Mouse (Mus musculus) heart, embryonic 13.5 days (tissue): ENCODE data around the gene Celf5. TPM values are rescaled to one million over a fixed set of nuclear protein-coding genes. Genes with fewer than 3 reads are reported as not detected.

Experiments used
- ATAC-seq: fragments of 200-750 bp; cut with Nextera tagmentation; 2 replicates; pipeline ENCODE4 v1.8.0; 2017; ENCODE audit warnings: moderate TSS enrichment; ENCODE audit not compliant: insufficient number of reproducible peaks, low FRiP score, low TSS enrichment; ENCODE audit errors: extremely low read depth
- H3K27ac ChIP-seq: fragments of 300-500 bp; sonication (generic); replicated peaks from 2 replicates; pipeline ENCODE4 v1.5.1; 2015; ENCODE audit warnings: moderate library complexity, mild to moderate bottlenecking, inconsistent platforms
- H3K27me3 ChIP-seq: fragments of 300-500 bp; sonication (generic); replicated peaks from 2 replicates; pipeline ENCODE4 v1.6.1; 2015; ENCODE audit warnings: mild to moderate bottlenecking, inconsistent platforms
- H3K36me3 ChIP-seq: fragments of 300-500 bp; sonication (generic); 2 replicates; pipeline ENCODE4 v1.6.1; 2015; ENCODE audit warnings: mild to moderate bottlenecking, inconsistent platforms
- H3K4me1 ChIP-seq: fragments of 300-500 bp; sonication (generic); 2 replicates; pipeline ENCODE4 v1.6.1; 2015; ENCODE audit warnings: inconsistent platforms
- H3K4me2 ChIP-seq: fragments of 300-500 bp; sonication (generic); 2 replicates; pipeline ENCODE4 v1.6.1; 2015; ENCODE audit warnings: inconsistent platforms, mild to moderate bottlenecking, moderate library complexity
- H3K4me3 ChIP-seq: fragments of 300-500 bp; sonication (generic); 2 replicates; pipeline ENCODE4 v1.5.1; 2015; ENCODE audit warnings: moderate library complexity, mild to moderate bottlenecking, inconsistent platforms
- H3K9ac ChIP-seq: fragments of 300-500 bp; sonication (generic); 2 replicates; pipeline ENCODE4 v1.6.1; 2015; ENCODE audit warnings: inconsistent platforms, mild to moderate bottlenecking, moderate library complexity
- H3K9me3 ChIP-seq: fragments of 300-500 bp; sonication (generic); 2 replicates; pipeline ENCODE4 v1.6.1; 2016; ENCODE audit warnings: inconsistent platforms
- WGBS: fragments of 180-500 bp; shearing (Covaris S2); methylation state at CpG from one replicate; pipeline ENCODE4 v1.1.7; 2015; ENCODE audit warnings: mixed read lengths; 5-methylcytosine and 5-hydroxymethylcytosine counted together
- polyA plus RNA-seq: library from polyadenylated mRNA; unstranded; fragments of >200 nt; fragmentation: Nextera tagmentation; extraction: Ambion mirVana; gene quantifications from 2 replicates; pipeline ENCODE4 v1.2.1, GENCODE M21; 2015

The Celf5 gene
- polyA plus RNA-seq, 1 experiment from 2014 or later: 0.16 TPM

DNA sequence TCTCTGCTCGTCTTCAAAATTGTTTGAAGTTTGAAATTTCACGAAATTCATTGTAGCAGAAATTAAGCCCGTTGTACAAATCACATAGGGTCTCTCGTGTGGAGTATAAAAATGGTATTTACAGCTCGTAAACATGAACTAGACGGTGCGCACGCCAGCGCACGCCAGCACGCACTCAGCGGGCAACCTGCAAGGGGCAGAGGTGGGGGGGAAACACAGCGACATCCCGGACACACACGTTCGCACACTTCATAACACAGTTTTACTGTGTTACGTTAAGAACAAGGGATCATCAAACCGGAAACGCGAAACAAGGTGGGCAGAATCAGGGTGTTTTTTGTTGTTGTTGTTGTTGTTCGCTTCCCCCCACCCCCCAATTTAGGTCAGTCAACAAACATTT is 23.1 kb downstream of the Celf5 start:
- H3K36me3 ChIP-seq: no peaks in the 10 kb centered on the region
- 67% methylated on average over 21 of the region's 21 CpGs for WGBS
- peaks cover 100% of the 10 kb centered on the region for H3K27me3 ChIP-seq
- ATAC-seq: no peak
- H3K9ac ChIP-seq: no peak overlapping the region
- no peak overlapping the region for H3K4me2 ChIP-seq
- peaks cover 7% of the 10 kb centered on the region for H3K4me1 ChIP-seq
- no peak overlapping the region for H3K4me3 ChIP-seq
- no peak overlapping the region for H3K27ac ChIP-seq
- H3K9me3 ChIP-seq: no peaks in the 10 kb centered on the region

DNA sequence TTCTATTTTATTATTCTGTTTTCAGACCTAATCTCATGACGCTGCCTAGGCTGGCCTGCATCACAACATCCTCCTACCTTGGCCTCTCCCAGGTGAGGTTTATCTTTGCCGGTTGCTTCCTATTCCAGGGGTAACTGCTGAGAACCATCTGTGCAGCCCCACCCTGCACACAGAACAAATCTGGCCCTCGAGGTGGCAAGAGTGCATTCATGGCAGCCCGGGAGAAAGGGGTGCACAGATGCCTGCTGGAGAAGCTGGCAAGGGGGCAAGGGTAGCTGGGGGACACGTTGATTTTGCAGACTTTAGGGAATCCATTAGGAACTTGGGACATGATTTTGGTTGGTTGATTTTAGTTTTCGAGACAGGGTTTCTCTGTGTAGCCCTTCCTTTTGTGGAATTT is 24.2 kb downstream of the Celf5 start:
- WGBS: 67% methylated on average over 6 of the region's 6 CpGs
- no peaks in the 10 kb centered on the region for H3K36me3 ChIP-seq
- no peaks in the 10 kb centered on the region for H3K9me3 ChIP-seq
- H3K4me3 ChIP-seq: no peak overlapping the region
- no peak for ATAC-seq
- no peak overlapping the region for H3K9ac ChIP-seq
- H3K4me1 ChIP-seq: 0 out of 2 replicates have a peak, but pooled peaks cover 2% of the 10 kb centered on the region
- H3K27ac ChIP-seq: no peak overlapping the region
- peaks cover 100% of the 10 kb centered on the region for H3K27me3 ChIP-seq
- no peak overlapping the region for H3K4me2 ChIP-seq

DNA sequence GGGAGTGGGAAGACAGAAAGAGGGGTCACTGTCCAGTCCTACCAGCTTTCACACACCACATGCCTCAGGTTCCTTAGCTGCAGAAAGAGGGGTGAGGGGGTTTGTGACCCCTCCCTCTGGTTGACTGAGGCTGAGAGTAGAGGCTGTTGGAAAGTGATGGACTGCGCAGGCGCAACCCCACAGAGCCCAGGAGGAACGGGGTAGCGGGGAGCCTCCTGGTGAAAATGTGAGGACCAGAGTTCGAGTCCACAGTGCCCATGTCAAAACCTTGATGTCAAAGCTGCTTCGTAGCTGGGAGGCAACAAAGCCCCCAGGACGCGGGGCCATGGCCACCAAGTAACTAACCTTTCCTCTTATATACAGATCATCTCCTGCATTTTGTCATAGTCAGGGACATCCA is 24.9 kb downstream of the Celf5 start:
- no peaks in the 10 kb centered on the region for H3K36me3 ChIP-seq
- ATAC-seq: no peak
- H3K4me2 ChIP-seq: no peak overlapping the region
- peaks cover 6% of the 10 kb centered on the region for H3K4me1 ChIP-seq
- H3K9me3 ChIP-seq: no peaks in the 10 kb centered on the region
- H3K4me3 ChIP-seq: no peak overlapping the region
- 76% methylated on average over 8 of the region's 8 CpGs for WGBS
- peaks cover 100% of the 10 kb centered on the region for H3K27me3 ChIP-seq
- H3K9ac ChIP-seq: no peak overlapping the region
- H3K27ac ChIP-seq: no peak overlapping the region

DNA sequence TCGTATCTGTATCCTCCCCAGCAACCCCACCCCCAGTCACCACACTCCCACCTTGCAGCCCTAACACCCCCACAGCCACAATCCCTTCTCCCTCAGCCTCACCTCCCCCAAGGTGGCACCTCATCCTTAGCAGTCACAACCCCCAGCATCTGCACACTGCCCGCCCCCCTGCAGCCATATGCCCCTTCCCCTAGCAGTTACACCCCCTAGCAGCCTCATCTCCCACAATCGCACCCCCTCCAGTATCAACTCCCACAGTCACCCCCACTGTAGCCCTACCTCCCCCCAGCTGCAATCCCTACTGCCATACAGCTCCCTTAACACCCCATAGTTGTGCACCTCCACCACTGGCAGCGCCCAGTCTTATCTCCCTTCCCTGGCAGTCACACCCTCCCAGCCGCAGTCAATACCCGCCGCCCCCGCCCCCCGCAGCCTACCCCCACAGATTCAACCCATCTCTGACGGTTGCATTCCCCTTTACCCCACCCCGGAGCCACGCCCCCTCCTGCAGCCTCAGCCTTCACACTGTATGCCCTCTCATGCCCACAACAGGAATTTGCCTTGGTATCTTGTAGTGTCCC is 25.4 kb downstream of the Celf5 start:
- Histone ChIP-seq H3K9ac (no peak overlapping the region), H3K9me3 (no peaks in the 10 kb centered on the region), H3K4me1 (peaks cover 11% of the 10 kb centered on the region), H3K4me3 (no peak overlapping the region), H3K27me3 (peaks cover 100% of the 10 kb centered on the region), H3K4me2 (no peak overlapping the region), H3K27ac (no peak overlapping the region), H3K36me3 (no peaks in the 10 kb centered on the region)
- no peak for ATAC-seq
- 34% methylated on average over 11 of the region's 12 CpGs for WGBS

DNA sequence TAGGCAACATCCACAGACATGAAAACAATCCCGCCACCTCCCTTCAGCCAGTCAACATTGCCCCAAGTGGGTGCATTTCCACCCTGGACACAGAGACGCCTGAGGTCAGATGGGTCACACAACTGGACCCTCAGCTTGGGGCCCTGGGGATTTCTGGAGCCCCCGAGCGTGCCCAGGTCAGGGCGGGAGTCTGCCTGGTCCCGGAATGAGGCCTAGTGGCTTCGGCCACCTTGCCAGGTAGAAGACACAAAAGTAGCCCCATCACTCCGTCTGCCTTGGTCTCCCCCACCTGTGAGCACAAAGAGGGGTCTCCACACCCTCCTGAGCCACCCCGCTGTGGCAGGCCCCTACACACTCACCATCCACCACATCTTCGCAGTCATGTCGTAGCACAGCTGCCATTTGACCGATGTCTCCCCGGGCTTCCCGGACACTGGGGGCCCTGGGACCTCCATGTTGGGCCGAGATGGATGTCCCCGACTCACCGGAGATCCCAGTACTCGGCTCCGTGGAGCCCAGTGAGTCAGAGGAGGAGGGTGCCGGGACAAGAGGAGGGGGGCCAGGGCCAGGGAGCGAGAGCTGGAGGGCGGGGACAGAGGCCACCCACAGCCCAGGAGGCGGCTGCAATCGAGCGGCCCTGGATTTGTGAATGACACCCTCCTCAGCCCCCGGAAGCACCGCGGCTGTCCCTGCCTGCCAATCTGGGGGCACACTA is 27.2 kb downstream of the Celf5 start, which contains the start of gene Nfic:
Gene Nfic (minus strand): TSS at position 455 of the 715 bp plus-strand sequence.
- Histone ChIP-seq H3K27ac (no peak within 1 kb of the TSS), H3K27me3 (peaks cover 100% of the 10 kb centered on the region), H3K9ac (no peak within 1 kb of the TSS), H3K9me3 (no peaks in the 10 kb centered on the region), H3K4me1 (peaks cover 9% of the 10 kb centered on the region), H3K4me2 (no peak within 1 kb of the TSS), H3K36me3 (no peaks in the 10 kb centered on the region), H3K4me3 (no peak within 1 kb of the TSS)
- WGBS: 58% methylated on average over 28 of the region's 28 CpGs
- peak; percentile 19; the same call in 1 of the 2 replicates for ATAC-seq

DNA sequence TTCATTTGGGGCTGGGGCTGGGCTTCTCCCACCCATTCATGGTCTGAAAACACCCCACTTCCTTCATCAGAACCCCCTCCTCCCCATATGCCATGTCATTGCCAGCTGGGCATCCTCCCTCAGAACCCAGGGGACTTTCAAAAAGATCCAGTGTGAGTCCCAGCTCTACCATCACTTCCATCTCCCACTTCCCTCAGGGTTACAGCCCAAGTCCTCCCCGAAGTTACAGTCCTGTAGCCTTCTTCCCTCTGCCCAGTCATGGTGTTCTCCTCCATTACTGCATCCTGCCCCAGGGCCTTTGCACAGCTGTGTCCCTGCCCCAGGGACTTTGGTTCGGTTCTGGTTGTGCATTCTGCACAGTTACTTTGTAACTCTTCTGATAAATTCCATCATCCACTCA is 28.4 kb downstream of the Celf5 start:
- no peak overlapping the region for H3K9ac ChIP-seq
- 65% methylated on average over 2 of the region's 2 CpGs for WGBS

DNA sequence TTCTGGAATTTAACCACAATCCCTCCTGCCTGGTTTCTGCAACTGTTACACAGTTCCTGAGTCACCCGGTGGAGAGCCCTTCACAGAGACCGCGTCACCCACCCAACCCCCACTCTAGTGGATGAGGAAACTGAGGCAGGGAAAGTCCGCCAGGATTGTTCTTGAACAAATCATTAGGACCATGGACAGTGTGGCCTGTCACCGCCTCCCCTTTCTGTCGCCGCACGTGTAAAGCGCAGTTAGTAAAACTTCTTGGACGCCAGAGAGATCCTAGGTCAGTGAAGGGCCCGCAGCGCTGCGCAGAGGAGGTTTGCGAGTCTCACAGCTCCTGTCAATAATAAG is 29.6 kb downstream of the Celf5 start:
- no peaks in the 10 kb centered on the region for H3K9me3 ChIP-seq
- H3K4me2 ChIP-seq: 0 out of 2 replicates have a peak overlapping the region, but pooled peaks have one; percentile 9
- peak overlapping the region; percentile 28; the same call in 1 of the 2 replicates for H3K9ac ChIP-seq
- no peak for ATAC-seq
- peaks cover 9% of the 10 kb centered on the region for H3K4me1 ChIP-seq
- no peak overlapping the region for H3K27ac ChIP-seq
- no peaks in the 10 kb centered on the region for H3K36me3 ChIP-seq
- H3K4me3 ChIP-seq: 0 out of 2 replicates have a peak overlapping the region, but pooled peaks have one; percentile 8
- 4% methylated on average over 14 of the region's 14 CpGs for WGBS
- peaks cover 92% of the 10 kb centered on the region for H3K27me3 ChIP-seq

More for the DNA sequence above, 28.4 kb downstream of the Celf5 start:
- Histone ChIP-seq H3K9me3 (no peaks in the 10 kb centered on the region), H3K4me1 (peaks cover 9% of the 10 kb centered on the region), H3K27ac (no peak overlapping the region), H3K27me3 (peaks cover 94% of the 10 kb centered on the region), H3K36me3 (no peaks in the 10 kb centered on the region), H3K4me3 (no peak overlapping the region), H3K4me2 (no peak overlapping the region)
- no peak for ATAC-seq

DNA sequence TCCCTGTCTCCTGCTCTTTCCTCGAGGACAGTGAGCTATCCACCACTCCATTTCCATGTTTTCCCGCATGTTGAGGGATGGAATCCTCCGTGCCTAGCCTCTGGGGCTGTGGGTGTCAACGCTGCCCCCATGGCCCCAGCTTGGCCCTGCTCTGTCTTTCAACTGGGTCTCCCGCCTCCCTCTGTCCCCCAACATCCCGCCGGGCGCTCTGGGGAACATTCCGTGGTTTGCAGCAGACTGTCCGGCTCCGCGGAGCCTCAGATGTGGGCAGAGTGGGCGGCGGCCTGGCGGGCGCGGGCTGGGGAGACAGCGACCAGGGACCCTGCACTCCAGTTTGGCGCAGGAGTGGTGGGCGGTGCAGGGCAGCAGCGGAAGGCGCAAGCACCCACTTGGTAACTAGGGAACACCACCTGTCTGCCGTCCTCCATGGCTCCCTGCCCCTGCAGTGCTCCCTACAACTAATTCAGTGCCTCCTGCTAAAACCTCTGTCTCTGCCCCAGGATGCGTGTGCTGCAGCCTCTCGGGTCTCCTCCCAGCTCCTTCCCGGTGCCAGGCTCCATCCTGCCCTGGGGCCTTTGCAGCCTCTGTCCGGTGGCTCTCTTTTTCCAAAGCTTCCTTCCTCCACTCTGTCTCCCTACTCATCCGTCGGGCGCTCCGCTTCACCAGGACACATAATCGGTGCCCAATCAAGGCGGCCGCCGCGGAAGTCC is 30.1 kb downstream of the Celf5 start:
- no peaks in the 10 kb centered on the region for H3K9me3 ChIP-seq
- ATAC-seq: no peak
- no peaks in the 10 kb centered on the region for H3K36me3 ChIP-seq
- H3K9ac ChIP-seq: peak overlapping the region; percentile 28; the same call in 1 of the 2 replicates
- peak overlapping the region; percentile 8; the same call in 1 of the 2 replicates for H3K4me3 ChIP-seq
- peaks cover 90% of the 10 kb centered on the region for H3K27me3 ChIP-seq
- peaks cover 9% of the 10 kb centered on the region for H3K4me1 ChIP-seq
- H3K4me2 ChIP-seq: 0 out of 2 replicates have a peak overlapping the region, but pooled peaks have one; percentile 9
- 7% methylated on average over 36 of the region's 36 CpGs for WGBS
- no peak overlapping the region for H3K27ac ChIP-seq

DNA sequence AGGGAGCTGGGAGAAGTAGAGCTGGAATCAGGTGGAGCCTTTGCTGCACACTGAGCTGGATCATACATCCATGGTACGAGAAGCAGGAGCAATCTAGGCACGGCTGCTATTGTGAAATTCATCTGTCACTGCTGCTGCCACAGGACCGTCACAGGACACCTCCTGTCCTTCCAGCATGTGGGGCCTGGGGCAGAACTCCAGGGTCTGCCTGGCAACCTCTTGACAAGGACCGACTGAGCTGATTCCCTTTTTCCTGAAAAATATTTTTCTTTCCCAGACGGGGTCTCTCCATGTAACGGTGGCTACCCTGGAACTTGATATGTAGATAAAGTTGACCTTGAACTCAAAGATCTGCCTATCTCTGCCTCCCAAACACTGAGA is 31.2 kb downstream of the Celf5 start:
- no peak overlapping the region for H3K4me2 ChIP-seq
- H3K4me3 ChIP-seq: no peak overlapping the region
- H3K9ac ChIP-seq: 0 out of 2 replicates have a peak overlapping the region, but pooled peaks have one; percentile 28
- H3K27me3 ChIP-seq: peaks cover 83% of the 10 kb centered on the region
- no peaks in the 10 kb centered on the region for H3K36me3 ChIP-seq
- ATAC-seq: no peak
- H3K4me1 ChIP-seq: peaks cover 9% of the 10 kb centered on the region
- WGBS: 37% methylated on average over 6 of the region's 6 CpGs
- no peaks in the 10 kb centered on the region for H3K9me3 ChIP-seq
- no peak overlapping the region for H3K27ac ChIP-seq

DNA sequence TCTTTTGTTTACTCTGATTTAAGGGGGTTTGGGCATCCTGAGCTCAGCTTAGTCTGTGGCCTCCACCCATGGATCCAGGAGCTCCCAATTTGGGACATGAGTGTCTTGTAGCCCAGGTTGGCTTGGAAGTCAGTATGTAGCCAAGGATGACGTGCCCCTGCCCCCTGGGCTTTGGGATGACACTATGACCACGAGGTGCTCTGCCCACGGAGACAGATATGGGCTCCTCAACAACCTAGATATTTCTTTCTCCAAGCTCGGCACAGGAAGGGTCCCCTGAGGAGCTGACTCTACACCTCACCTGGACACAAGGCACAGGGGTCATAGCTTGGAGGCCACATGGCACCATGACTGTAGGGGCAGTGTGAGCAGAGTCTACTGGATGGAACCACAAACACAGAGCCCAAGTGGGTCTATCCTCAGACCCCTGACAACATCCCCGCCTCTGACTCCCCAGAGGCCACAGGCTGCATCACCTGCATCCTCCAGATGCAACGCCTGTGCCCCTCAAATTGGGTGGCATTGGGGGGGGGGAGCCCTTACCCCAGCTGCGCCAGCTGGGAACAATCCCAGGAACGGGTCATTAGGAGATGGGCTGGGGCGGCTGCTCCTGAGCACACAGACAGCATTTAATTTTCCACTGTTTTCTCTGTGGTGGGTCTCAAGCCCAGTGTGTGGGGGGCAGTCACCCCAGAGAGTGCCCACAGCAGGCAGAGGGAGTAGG is 31.7 kb downstream of the Celf5 start:
- Histone ChIP-seq H3K36me3 (no peaks in the 10 kb centered on the region), H3K9ac (0 out of 2 replicates have a peak overlapping the region, but pooled peaks have one; percentile 28), H3K4me3 (no peak overlapping the region), H3K27ac (no peak overlapping the region), H3K4me1 (peaks cover 9% of the 10 kb centered on the region), H3K4me2 (no peak overlapping the region), H3K27me3 (peaks cover 81% of the 10 kb centered on the region), H3K9me3 (no peaks in the 10 kb centered on the region)
- WGBS: 48% methylated on average over 9 of the region's 9 CpGs
- no peak for ATAC-seq

DNA sequence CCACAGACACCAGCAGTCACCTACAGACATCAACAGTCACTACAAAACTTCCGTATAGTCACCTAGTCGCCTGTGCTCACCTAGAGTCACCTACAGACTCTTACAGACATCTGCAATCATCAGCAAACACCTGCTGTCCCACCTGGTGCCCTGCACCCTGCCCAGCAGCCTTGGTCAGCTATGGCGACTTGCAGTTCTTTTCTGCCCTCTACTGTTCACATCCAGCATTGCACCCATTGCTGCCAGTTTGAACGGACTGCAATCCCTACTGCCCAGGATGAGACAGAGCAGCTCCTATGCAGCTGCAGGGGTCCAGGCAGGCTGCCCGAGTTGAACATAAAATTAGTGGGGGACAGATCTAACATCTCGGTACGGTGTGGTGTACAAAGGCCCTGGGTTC is 32.4 kb downstream of the Celf5 start:
- no peak overlapping the region for H3K9ac ChIP-seq
- H3K27ac ChIP-seq: no peak overlapping the region
- ATAC-seq: no peak
- WGBS: 3% methylated on average over 7 of the region's 7 CpGs
- no peak overlapping the region for H3K4me2 ChIP-seq
- H3K36me3 ChIP-seq: no peaks in the 10 kb centered on the region
- H3K9me3 ChIP-seq: no peaks in the 10 kb centered on the region
- peaks cover 74% of the 10 kb centered on the region for H3K27me3 ChIP-seq
- peaks cover 9% of the 10 kb centered on the region for H3K4me1 ChIP-seq
- H3K4me3 ChIP-seq: no peak overlapping the region
